Mouse (Mus musculus): ENCODE results near the gene Fbxl3. TPM values are rescaled to one million over a fixed set of nuclear protein-coding genes. Genes with fewer than 3 reads are reported as not detected.

Gene Fbxl3
- polyA plus RNA-seq, 1 experiment = 3.3 TPM

DNA sequence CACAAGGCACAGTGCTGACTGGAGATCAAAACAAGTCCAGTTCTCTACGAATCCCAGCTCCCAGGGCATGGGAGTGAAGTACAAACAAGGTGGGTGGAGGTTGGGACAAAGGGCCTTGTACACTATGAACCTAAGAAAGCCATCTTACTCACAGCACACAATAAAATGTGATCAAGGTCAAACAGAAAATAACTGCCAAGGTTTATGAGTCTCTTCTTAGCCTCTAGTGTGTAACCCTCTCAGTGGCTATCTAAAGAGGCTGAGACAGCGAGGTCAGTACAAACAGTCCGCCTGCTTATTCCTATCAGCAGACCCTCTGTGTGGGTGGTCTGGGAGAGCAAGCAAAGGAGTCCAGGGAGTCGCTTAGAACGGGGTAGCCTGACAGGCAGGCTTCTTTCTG, 11.5 kb downstream of the Fbxl3 start:
- peaks cover 10% of the 10 kb centered on the region for H3K27me3 ChIP-seq (ENCODE audit: control insufficient read depth)
- no peak for TF ChIP-seq GATA1 (IDR thresholded peaks at IDR 0.05; ENCODE audit: low read length)
- no peak for TF ChIP-seq TAL1 (IDR thresholded peaks at IDR 0.05; ENCODE audit: low read length)
- peaks cover 65% of the 10 kb centered on the region for H3K4me1 ChIP-seq (ENCODE audit: control insufficient read depth)
- peaks cover 95% of the 10 kb centered on the region for H3K36me3 ChIP-seq (ENCODE audit: control insufficient read depth)
- no peak overlapping the region for H3K4me3 ChIP-seq (replicated peaks)
- H3K9me3 ChIP-seq (ENCODE audit: control insufficient read depth, low read length) = no peaks in the 10 kb centered on the region

DNA sequence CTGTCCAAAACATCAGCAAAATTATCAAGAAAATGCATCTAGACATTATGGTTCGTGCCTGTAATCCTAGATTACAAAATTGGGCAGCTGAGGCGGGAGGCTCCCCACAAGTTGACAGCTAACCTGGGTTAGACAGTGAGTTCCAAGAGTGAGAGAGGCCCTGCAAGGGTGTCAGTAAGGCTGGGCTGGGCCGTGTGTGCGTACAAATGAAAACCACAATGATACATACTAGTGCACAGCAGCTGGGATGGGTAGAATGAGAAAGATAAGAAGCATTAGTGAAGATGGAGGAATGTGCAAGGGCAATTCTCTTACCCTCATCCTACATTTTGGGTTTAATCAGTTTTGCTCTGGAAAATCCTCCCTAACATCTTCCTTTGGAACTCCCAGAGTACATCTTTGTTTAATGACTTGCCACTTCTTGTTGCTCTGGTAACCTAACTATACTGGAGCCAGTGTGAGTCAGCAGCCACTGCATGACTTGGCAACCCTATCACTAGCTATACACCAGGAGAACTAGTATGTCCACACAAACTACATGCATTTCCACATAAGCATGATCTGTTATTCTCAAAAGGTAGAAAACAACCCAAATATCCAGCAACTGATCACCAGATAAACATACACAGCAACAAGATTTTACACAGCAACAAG, 12.6 kb downstream of the Fbxl3 start:
- Histone ChIP-seq H3K27me3 (ENCODE audit: control insufficient read depth) (peaks cover 13% of the 10 kb centered on the region), H3K36me3 (ENCODE audit: control insufficient read depth) (peaks cover 95% of the 10 kb centered on the region), H3K4me3 (replicated peaks) (peak overlapping the region; percentile 53), H3K9me3 (ENCODE audit: control insufficient read depth, low read length) (no peaks in the 10 kb centered on the region), H3K4me1 (ENCODE audit: control insufficient read depth) (peaks cover 69% of the 10 kb centered on the region)
- TF ChIP-seq TAL1 (IDR thresholded peaks at IDR 0.05; ENCODE audit: low read length) (no peak), GATA1 (IDR thresholded peaks at IDR 0.05; ENCODE audit: low read length) (no peak)

DNA sequence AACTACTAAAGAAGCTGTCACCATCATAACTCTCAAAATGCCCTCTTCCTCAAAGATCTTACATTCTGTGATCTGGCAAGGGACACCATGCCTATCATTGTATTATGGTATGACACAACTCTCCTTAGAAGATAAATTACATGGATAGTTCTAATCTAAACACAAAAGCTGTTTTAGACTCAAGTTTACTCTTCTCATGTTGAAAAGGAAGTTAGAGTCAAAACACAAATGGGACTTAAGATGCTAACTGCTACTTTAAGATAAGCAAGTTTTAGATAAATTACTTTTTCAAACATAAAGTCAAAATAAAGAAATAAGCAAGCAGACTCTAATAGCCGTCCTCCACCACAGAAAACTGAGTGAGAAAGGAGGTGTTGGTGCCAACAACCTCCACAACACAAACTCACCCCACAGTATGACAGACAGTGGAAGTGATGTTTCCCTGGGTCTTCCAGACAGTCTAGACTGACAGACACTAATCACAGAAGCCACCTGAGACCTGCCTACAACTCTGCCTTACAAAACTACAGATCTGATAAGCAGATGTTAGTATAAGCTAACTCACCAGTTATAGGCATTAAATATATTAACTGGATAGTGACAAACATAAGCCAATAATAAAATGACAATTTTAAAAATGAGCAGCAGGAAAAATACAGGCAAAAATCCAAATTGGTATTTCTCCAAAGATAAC, 13.4 kb downstream of the Fbxl3 start:
- Histone ChIP-seq H3K4me1 (ENCODE audit: control insufficient read depth) (peaks cover 68% of the 10 kb centered on the region), H3K36me3 (ENCODE audit: control insufficient read depth) (peaks cover 92% of the 10 kb centered on the region), H3K9me3 (ENCODE audit: control insufficient read depth, low read length) (no peaks in the 10 kb centered on the region), H3K4me3 (replicated peaks) (peak overlapping the region; percentile 53), H3K27me3 (ENCODE audit: control insufficient read depth) (peaks cover 13% of the 10 kb centered on the region)
- peak; percentile 80 for TF ChIP-seq GATA1 (IDR thresholded peaks at IDR 0.05; ENCODE audit: low read length)
- peak; percentile 31; the same call in 1 of the 3 replicates for TF ChIP-seq TAL1 (IDR thresholded peaks at IDR 0.05; ENCODE audit: low read length)

DNA sequence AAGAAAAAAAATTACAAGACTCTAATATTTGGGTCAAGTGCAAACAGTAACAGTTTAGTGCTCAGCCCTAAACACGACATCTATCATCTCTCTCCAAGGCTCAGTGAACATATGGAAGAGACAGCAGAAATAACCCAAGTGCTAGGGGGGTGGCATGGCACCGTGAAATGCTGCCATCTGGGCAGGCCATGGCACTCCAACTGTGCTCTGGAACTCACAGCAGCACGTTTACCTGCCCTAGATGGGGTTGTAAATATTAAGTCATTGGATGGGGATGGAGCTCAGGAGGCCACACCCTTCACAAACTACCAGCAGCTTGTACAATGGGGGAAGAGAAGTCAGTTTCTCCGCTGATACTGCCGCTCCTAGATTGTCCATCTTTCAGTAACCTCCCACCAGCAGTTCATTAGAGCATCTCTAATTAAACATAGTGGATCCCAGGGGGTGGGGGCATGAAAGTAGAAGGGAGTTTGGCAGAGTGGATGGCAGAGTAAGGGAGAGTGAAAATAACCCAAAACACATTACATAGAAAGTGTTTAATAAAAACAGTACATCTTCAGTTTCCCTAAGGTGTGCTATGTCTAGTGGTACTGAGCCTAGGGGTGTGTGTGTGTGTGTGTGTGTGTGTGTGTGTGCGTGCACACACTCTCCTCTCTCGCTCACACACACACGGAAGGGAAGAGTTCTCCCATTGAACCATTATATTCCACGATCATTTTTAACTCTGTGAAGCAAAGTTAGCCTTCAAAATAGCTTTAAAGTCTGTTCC, 20.0 kb downstream of the Fbxl3 start:
- peaks cover 11% of the 10 kb centered on the region for H3K27me3 ChIP-seq (ENCODE audit: control insufficient read depth)
- H3K4me3 ChIP-seq (replicated peaks) = no peak overlapping the region
- no peak for TF ChIP-seq GATA1 (IDR thresholded peaks at IDR 0.05; ENCODE audit: low read length)
- TF ChIP-seq TAL1 (IDR thresholded peaks at IDR 0.05; ENCODE audit: low read length) = no peak
- no peaks in the 10 kb centered on the region for H3K9me3 ChIP-seq (ENCODE audit: control insufficient read depth, low read length)
- peaks cover 91% of the 10 kb centered on the region for H3K36me3 ChIP-seq (ENCODE audit: control insufficient read depth)
- peaks cover 32% of the 10 kb centered on the region for H3K4me1 ChIP-seq (ENCODE audit: control insufficient read depth)

DNA sequence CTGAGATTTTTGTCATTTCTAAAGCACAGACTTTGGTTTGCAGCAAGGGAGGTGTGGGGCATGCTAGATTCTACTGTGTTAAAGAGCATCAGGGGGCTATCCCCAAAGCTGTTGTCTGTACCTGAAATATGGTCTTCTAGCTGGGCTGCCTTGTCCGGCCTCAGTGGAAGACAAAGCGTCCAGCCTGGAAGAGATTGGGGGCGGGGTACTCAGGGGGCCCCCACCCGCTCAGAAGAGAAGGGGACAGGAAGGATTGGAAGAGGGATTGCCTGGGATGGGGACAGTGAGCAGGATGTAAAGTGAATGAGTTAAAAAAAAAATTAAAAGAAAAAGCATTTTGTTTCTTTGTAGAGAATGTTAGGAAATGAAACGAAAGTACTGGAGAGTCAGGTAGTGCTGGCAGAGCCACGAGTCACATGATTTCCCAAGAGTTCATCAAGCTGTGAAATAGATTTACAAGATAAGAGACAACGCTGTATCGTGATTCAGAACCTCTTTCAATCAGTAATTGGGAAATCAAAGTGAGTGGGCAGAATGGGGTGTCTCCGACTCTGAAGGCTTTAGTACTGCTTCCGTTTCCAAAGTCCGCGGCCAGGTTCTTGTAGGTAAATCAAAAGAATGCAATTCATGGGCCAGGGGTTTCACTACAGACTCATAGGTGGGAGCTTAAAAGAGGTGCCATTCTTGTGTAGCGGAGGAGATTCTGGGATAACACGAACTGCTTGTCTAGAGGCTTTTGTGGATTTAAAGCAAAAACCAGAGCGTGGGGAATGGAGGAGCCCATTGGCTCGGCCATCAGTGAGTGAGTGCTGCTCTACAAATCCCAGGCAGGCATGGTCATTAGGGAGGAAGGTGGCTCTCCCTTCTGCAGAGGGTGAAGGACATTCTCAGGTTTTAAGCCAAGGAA, 21.1 kb downstream of the Fbxl3 start:
- Histone ChIP-seq H3K9me3 (ENCODE audit: control insufficient read depth, low read length) (no peaks in the 10 kb centered on the region), H3K4me1 (ENCODE audit: control insufficient read depth) (peaks cover 31% of the 10 kb centered on the region), H3K27me3 (ENCODE audit: control insufficient read depth) (peaks cover 10% of the 10 kb centered on the region), H3K36me3 (ENCODE audit: control insufficient read depth) (peaks cover 89% of the 10 kb centered on the region), H3K4me3 (replicated peaks) (no peak overlapping the region)
- TF ChIP-seq TAL1 (IDR thresholded peaks at IDR 0.05; ENCODE audit: low read length) = no peak

DNA sequence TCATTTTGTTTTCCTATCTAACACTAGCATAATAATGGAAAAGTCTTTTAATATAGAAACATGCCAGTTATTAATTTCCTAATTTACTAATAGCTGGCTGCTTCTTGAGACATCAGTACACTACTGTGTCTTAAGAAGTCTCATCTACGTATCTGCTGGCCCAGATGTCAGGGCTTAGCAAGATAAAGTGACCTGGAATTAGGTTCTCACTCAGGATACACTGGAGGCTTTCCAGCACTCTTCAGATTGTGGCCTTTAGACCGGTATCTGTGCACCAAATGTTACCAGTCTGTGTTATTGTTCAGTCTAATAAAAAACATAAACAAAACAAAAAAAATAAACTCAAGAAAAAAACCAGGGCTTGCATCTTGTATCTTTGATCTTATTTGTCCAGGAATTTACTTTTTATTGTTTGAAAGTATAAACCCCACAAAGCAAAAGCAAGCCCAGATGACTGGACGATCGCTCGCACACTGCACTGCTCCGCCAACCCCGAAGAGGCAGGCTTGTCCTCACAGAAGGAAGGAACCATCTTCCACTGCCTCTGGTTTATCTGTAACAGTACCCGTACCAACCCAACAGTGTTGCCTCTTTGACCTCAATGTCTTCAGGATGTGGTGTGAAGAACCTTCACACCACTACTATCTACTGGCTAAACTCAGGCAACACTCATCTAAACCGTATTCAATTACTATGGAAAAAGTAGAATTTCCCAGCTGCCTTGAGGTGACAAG, 21.9 kb downstream of the Fbxl3 start:
- no peak for TF ChIP-seq GATA1 (IDR thresholded peaks at IDR 0.05; ENCODE audit: low read length)
- no peak for TF ChIP-seq TAL1 (IDR thresholded peaks at IDR 0.05; ENCODE audit: low read length)
- no peak overlapping the region for H3K4me3 ChIP-seq (replicated peaks)
- H3K36me3 ChIP-seq (ENCODE audit: control insufficient read depth) = peaks cover 89% of the 10 kb centered on the region
- H3K4me1 ChIP-seq (ENCODE audit: control insufficient read depth) = peaks cover 32% of the 10 kb centered on the region
- peaks cover 2% of the 10 kb centered on the region; the same call in 1 of the 2 replicates for H3K27me3 ChIP-seq (ENCODE audit: control insufficient read depth)
- no peaks in the 10 kb centered on the region for H3K9me3 ChIP-seq (ENCODE audit: control insufficient read depth, low read length)

DNA sequence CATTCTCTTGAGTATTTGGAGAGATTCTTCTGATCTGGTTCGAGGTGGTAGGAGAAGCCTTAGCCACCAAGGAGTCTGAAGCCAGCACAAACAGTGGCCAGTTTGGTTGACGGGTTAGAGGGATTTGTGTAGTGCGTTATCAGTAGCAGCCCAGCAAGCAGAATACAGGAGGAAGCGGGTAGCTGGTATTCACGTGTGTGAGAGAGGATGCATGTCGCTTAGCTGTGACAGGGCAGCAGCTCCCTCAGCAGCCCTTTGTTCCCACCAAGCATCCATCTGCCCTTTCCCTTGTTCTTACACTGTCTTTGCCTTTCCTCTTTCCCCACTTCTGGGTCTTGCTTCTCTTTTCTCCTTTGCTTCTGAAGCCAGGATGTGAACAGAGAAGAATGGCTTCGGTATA, 24.2 kb downstream of the Fbxl3 start:
- no peak overlapping the region for H3K4me3 ChIP-seq (replicated peaks)
- H3K4me1 ChIP-seq (ENCODE audit: control insufficient read depth) = peaks cover 48% of the 10 kb centered on the region
- no peaks in the 10 kb centered on the region for H3K27me3 ChIP-seq (ENCODE audit: control insufficient read depth)
- H3K9me3 ChIP-seq (ENCODE audit: control insufficient read depth, low read length) = no peaks in the 10 kb centered on the region
- no peak for TF ChIP-seq GATA1 (IDR thresholded peaks at IDR 0.05; ENCODE audit: low read length)
- no peak for TF ChIP-seq TAL1 (IDR thresholded peaks at IDR 0.05; ENCODE audit: low read length)
- H3K36me3 ChIP-seq (ENCODE audit: control insufficient read depth) = peaks cover 86% of the 10 kb centered on the region

DNA sequence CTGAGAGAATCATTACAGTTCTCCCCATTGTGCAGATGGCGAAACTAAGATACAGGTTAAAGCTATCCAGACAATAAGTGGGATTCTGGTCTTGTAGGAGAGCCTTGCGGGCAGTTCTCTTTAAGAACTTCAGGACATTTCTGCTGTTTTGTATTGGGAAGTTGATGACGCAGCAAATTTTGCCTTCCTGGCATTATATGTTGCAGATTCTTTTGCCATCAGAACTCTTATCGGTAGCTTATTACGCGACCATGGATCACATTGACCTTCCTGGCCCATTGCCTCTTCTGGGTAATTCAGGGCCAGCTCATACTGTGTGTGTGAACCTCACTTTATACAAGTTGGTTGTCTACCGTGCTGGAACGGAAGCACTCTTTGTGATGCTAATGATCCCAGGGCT, 25.5 kb downstream of the Fbxl3 start:
- H3K27me3 ChIP-seq (ENCODE audit: control insufficient read depth) = no peaks in the 10 kb centered on the region
- H3K4me1 ChIP-seq (ENCODE audit: control insufficient read depth) = peaks cover 55% of the 10 kb centered on the region
- peaks cover 73% of the 10 kb centered on the region for H3K36me3 ChIP-seq (ENCODE audit: control insufficient read depth)
- H3K4me3 ChIP-seq (replicated peaks) = no peak overlapping the region
- no peaks in the 10 kb centered on the region for H3K9me3 ChIP-seq (ENCODE audit: control insufficient read depth, low read length)
- TF ChIP-seq TAL1 (IDR thresholded peaks at IDR 0.05; ENCODE audit: low read length) (no peak), GATA1 (IDR thresholded peaks at IDR 0.05; ENCODE audit: low read length) (no peak)
